Comparison of ENCODE assay signal across 8 mouse cellular contexts in genomic region chr17:46554977-46555672, GRCm38 (mm10). TPM values are rescaled to one million over a fixed set of nuclear protein-coding genes. Genes with fewer than 3 reads are reported as not detected.
DNase-seq lines count a peak whose midpoint lies in the region; ATAC-seq and TF ChIP-seq lines count a peak whose summit lies in the region.

No protein-coding gene starts in this region.

- DNase-seq in right cerebral cortex, adult 2 months (ENCODE audit: low spot score in 2 of 2): peak; percentile 12 to 47
- DNase-seq in right cerebral cortex, postnatal 25 days: no peak
- peak; percentile 68 for DNase-seq in cerebellum, adult 11-12 months
- peak; percentile 52 for DNase-seq in forebrain, postnatal 0 days
- DNase-seq in kidney, adult 2 months: peak; percentile 41
- DNase-seq in lung, postnatal 0 days (ENCODE audit: low spot score): peak; percentile 54
- DNase-seq in spleen, adult 18-20 months: peak; percentile 33 to 56

- H3K9ac ChIP-seq in forebrain, postnatal 0 days: peak overlapping the region; percentile 94
- peak overlapping the region; percentile 99 for H3K9ac ChIP-seq in lung, postnatal 0 days (replicated peaks; ENCODE audit: low read depth)

- ATAC-seq in forebrain, postnatal 0 days: no peak; the same call in 1 of the 2 replicates
- peak; percentile 0; the same call in 1 of the 2 replicates for ATAC-seq in lung, postnatal 0 days
- ATAC-seq in inflammation-experienced regulatory T-cells, adult 6 months: no peak

- no peak for TF ChIP-seq POLR2A in kidney, adult 2 months (IDR thresholded peaks at IDR 0.05; ENCODE audit: low read depth, low read length)

- H3K4me1 ChIP-seq in forebrain, postnatal 0 days (ENCODE audit: insufficient read depth): peaks cover 22% of the 10 kb centered on the region
- H3K4me1 ChIP-seq in kidney, adult 2 months (ENCODE audit: control insufficient read depth, insufficient read depth, low read length): peaks cover 14% of the 10 kb centered on the region
- peaks cover 16% of the 10 kb centered on the region for H3K4me1 ChIP-seq in lung, postnatal 0 days (ENCODE audit: insufficient read depth, low read depth, low read length)

- peak overlapping the region; percentile 91 for H3K4me2 ChIP-seq in forebrain, postnatal 0 days (ENCODE audit: low read depth)
- peak overlapping the region; percentile 94 for H3K4me2 ChIP-seq in lung, postnatal 0 days (replicated peaks; ENCODE audit: low read depth, low read length)

- no peak for TF ChIP-seq CTCF in forebrain, postnatal 0 days (IDR thresholded peaks at IDR 0.05; ENCODE audit: low read depth)
- TF ChIP-seq CTCF in kidney, adult 2 months (conservative IDR thresholded peaks at IDR 0.05; ENCODE audit: insufficient read depth, insufficient read length, low read depth, low read length): no peak
- no peak for TF ChIP-seq CTCF in lung, postnatal 0 days (IDR thresholded peaks at IDR 0.05)

- H3K9me3 ChIP-seq in forebrain, postnatal 0 days (ENCODE audit: low read length): no peaks in the 10 kb centered on the region
- no peaks in the 10 kb centered on the region for H3K9me3 ChIP-seq in lung, postnatal 0 days (ENCODE audit: low read length)

- TF ChIP-seq EP300 in lung, postnatal 0 days (IDR thresholded peaks at IDR 0.05): no peak

- WGBS in forebrain, postnatal 0 days: 2% methylated on average over 71 of the region's 75 CpGs
- WGBS in kidney, adult 2 months: 1% methylated on average over 75 of the region's 75 CpGs
- 2% methylated on average over 68 of the region's 75 CpGs for WGBS in lung, postnatal 0 days

- peak overlapping the region; percentile 100 for H3K4me3 ChIP-seq in forebrain, postnatal 0 days (ENCODE audit: low read depth, low read length)
- H3K4me3 ChIP-seq in kidney, adult 2 months (ENCODE audit: insufficient read depth, low read depth, low read length): peak overlapping the region; percentile 91
- H3K4me3 ChIP-seq in lung, postnatal 0 days (ENCODE audit: low read depth, low read length): peak overlapping the region; percentile 95

- H3K27ac ChIP-seq in forebrain, postnatal 0 days (ENCODE audit: low read depth, low read length): peak overlapping the region; percentile 94
- H3K27ac ChIP-seq in kidney, adult 2 months (ENCODE audit: insufficient read depth, low read depth, low read length): peak overlapping the region; percentile 10; the same call in 1 of the 2 replicates
- peak overlapping the region; percentile 96 for H3K27ac ChIP-seq in lung, postnatal 0 days (ENCODE audit: low read length)

- no peaks in the 10 kb centered on the region for H3K27me3 ChIP-seq in forebrain, postnatal 0 days (ENCODE audit: insufficient read depth, low read length)
- H3K27me3 ChIP-seq in kidney, adult 2 months (replicated peaks; ENCODE audit: control insufficient read depth, insufficient read depth, low read length): no peaks in the 10 kb centered on the region
- H3K27me3 ChIP-seq in lung, postnatal 0 days (replicated peaks; ENCODE audit: insufficient read depth, low read length): no peaks in the 10 kb centered on the region

- peaks cover 18% of the 10 kb centered on the region for H3K36me3 ChIP-seq in forebrain, postnatal 0 days (ENCODE audit: insufficient read depth)
- H3K36me3 ChIP-seq in kidney, adult 2 months (ENCODE audit: control insufficient read depth, insufficient read depth, low read length): no peaks in the 10 kb centered on the region
- peaks cover 12% of the 10 kb centered on the region for H3K36me3 ChIP-seq in lung, postnatal 0 days (ENCODE audit: insufficient read depth, low read length)

RNA-seq across cellular contexts. Expression of gene Srf, which starts 0.8 kb away (rescaled TPM):
- total RNA-seq in forebrain, postnatal 0 days (2014; rRNA removed): 47.2 and 57.0 TPM in 2 replicates
- polyA plus RNA-seq in forebrain, postnatal 0 days (2015; fragmentation: Nextera tagmentation; extraction: Ambion mirVana): 2.3 and 2.4 TPM in 2 replicates
- 67.0 and 86.3 TPM in 2 replicates for polyA plus RNA-seq in kidney, adult 2 months (2012; rRNA removed)
- polyA plus RNA-seq in lung, postnatal 0 days (2015; fragmentation: Nextera tagmentation; extraction: Ambion mirVana): 5.1 and 5.6 TPM in 2 replicates
- polyA plus RNA-seq in inflammation-experienced regulatory T-cells, adult 6 months (2017; shearing (Covaris generic)): 10 to 100 TPM in 1 of 3 experiments, 1 to 10 TPM in 2; 4.8 to 15.7 (median 7.7) TPM

RNA-seq across cellular contexts. Expression of gene Cul9, which starts 8.9 kb away (rescaled TPM):
- 31.9 and 44.4 TPM in 2 replicates for total RNA-seq in forebrain, postnatal 0 days (2014; rRNA removed)
- 9.7 and 13.7 TPM in 2 replicates for polyA plus RNA-seq in forebrain, postnatal 0 days (2015; fragmentation: Nextera tagmentation; extraction: Ambion mirVana)
- 27.0 and 32.4 TPM in 2 replicates for polyA plus RNA-seq in kidney, adult 2 months (2012; rRNA removed)
- polyA plus RNA-seq in lung, postnatal 0 days (2015; fragmentation: Nextera tagmentation; extraction: Ambion mirVana): 3.5 and 3.8 TPM in 2 replicates
- 1 to 10 TPM in 2 of 3 experiments, under 1 TPM in 1; 0.78 to 7.5 (median 3.1) TPM for polyA plus RNA-seq in inflammation-experienced regulatory T-cells, adult 6 months (2017; shearing (Covaris generic))

RNA-seq across cellular contexts. Expression of gene Dnph1, which starts 58.6 kb away (rescaled TPM):
- total RNA-seq in forebrain, postnatal 0 days (2014; rRNA removed): 5.9 and 6.1 TPM in 2 replicates
- polyA plus RNA-seq in forebrain, postnatal 0 days (2015; fragmentation: Nextera tagmentation; extraction: Ambion mirVana): 14.9 and 16.1 TPM in 2 replicates
- 20.7 and 22.8 TPM in 2 replicates for polyA plus RNA-seq in kidney, adult 2 months (2012; rRNA removed)
- 2.8 and 4.2 TPM in 2 replicates for polyA plus RNA-seq in lung, postnatal 0 days (2015; fragmentation: Nextera tagmentation; extraction: Ambion mirVana)
- polyA plus RNA-seq in inflammation-experienced regulatory T-cells, adult 6 months (2017; shearing (Covaris generic)): 10 to 100 TPM in 1 of 3 experiments, 1 to 10 TPM in 2; 4.6 to 17.6 (median 6.8) TPM

Comparison
In these comparisons a context has a peak if more than half of its experiments do, and no peak if none do; other contexts are left out.
1. H3K27ac ChIP-seq: peak in every context shown above with its lines; median percentile 96 in lung, postnatal 0 days; 94 in forebrain, postnatal 0 days; 10 in kidney, adult 2 months.